Mouse (Mus musculus): ENCODE measurements around the gene Nexn.

DNA sequence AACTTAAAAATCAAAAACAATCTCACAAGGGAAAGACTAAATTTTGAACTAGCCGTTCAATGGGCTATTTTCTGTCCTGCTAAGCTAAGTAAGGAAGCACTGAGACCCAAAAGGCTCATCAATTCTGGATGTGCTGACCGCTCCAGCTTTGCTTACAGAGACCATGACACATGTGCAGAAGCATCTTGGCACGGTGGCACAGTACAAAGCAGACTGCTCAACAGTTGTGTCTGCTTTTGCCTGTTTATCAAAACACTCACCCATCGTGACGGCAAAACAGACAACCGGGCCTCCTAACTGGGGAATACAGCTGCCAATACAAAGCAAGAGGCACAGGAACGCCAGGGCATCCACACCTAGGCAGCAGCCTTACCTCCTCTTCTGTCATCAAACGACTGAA is 38.9 kb upstream of the Nexn start:
- TF ChIP-seq POLR2A (IDR thresholded peaks at IDR 0.05; ENCODE audit: extremely low read depth, insufficient read depth, low read length) (no peak), CTCF (IDR thresholded peaks at IDR 0.05; ENCODE audit: extremely low read depth, insufficient read depth, low read length) (no peak)
